Mouse (Mus musculus) kidney, adult 2 months (tissue): ENCODE results near the gene Bcl11b.

ENCODE experiments used
- CTCF ChIP-seq: fragments of 200-500 bp; conservative IDR thresholded peaks from 2 replicates; pipeline ENCODE4 v1.5.1; 2011; ENCODE audit warnings: low read depth, mild to moderate bottlenecking, control low read depth, low read length, moderate library complexity, mixed read lengths; ENCODE audit not compliant: insufficient read depth, insufficient read length
- POLR2A ChIP-seq: fragments of 200-500 bp; IDR thresholded peaks from one replicate; pipeline ENCODE4 v1.6.1; 2011; ENCODE audit warnings: low read depth, low read length, control low read depth

DNA sequence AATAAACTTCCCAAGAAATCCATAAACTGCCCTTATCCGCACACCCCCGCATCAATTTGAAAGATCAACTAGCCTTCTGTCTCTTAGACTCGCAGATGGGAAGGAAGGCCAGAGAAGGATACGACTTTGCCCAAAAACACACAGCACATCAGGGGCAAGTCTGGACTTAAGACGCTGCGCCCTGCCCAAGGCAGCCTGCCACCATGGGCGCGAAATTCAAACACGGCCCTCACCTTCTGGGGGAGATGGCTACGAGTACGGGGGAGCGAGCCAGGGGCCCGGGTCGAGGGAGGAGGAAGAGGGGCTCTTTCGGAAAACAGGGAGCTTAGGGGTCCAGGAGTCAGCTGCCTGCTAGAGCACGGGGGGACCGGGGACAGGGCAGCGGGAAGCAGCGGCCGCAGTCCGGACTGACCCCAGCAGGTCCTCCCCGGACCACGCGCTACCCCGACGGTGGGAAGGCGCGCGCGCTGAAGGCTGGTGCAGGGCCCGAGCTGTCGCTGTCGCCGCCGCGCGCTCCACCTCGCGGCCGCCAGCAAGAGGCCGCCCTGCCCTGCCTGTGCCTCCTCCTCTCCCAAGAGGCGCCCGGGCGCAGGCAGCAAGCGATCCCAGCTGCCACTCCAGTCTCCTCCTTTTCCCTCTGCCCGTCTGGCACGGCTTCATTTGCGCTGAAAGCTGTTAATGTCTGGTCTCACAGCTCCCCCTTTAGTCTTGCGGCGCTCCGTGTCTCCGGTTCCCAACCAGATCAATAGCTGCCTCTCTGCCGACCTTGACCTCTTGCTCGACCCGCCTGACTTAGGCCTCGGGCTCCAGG is 2.6 kb upstream of the Bcl11b start:
- TF ChIP-seq CTCF, result peak; percentile 41; the same call in 1 of the 2 replicates
- no peak for TF ChIP-seq POLR2A
